Comparison of ENCODE assay signal across 26 mouse cellular contexts in the genomic region with DNA sequence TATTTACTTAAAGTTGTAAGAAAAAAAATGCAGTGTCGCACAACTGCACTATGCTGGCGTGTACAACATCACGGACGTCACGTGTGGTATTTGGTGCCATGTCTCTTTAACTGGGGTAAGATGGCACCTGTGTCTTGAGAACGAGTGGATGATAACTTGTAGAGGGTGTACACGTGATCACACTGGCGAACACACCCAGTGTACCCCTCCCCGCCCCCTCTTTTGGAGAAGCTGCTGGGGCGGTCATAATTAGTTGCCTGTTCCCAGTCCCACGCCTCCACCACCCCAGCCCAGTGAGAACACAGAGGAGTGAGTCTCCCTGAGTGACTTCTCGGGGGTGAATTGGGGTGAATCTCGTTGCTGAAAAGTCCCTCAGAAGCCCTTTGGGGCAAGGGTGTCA. TPM values are rescaled to one million over a fixed set of nuclear protein-coding genes. Genes with fewer than 3 reads are reported as not detected.
DNase-seq lines count a peak whose midpoint lies in the region; ATAC-seq lines count a peak whose summit lies in the region.
"Had no signal": no experiment of that assay in that cellular context is flagged by ENCODE, and none has a peak within 500 bp of the region (broad histone marks: within the 10 kb centered on the region; RNA-seq: fewer than 3 reads in every experiment).

No protein-coding gene starts in this region.

- no peak overlapping the region for H3K4me3 ChIP-seq in heart, embryonic 10.5 days
- H3K4me3 ChIP-seq: heart, embryonic 15.5 days; myocyte; neural tube, embryonic 15.5 days; stomach, embryonic 15.5 days had no signal

- no peaks in the 10 kb centered on the region for H3K9me3 ChIP-seq in heart, embryonic 10.5 days
- H3K9me3 ChIP-seq: heart, embryonic 15.5 days; neural tube, embryonic 15.5 days; stomach, embryonic 15.5 days had no signal

- peak; percentile 58 for DNase-seq in heart, embryonic 10.5 days (ENCODE audit: low spot score)
- DNase-seq in heart, postnatal 10 days = no peak
- peak; percentile 24 for DNase-seq in thymus, postnatal 14 days
- DNase-seq in thymus, adult 18-20 months = no peak
- peak; percentile 67 for DNase-seq in induced T-regulatory cell, adult 2 months (ENCODE audit: low read depth)
- no peak for DNase-seq in cerebellum, adult 18-20 months
- DNase-seq: adrenal gland, postnatal 14 days; cerebellum, adult 11 months; cerebellum, postnatal 25 days; gastrocnemius, postnatal 10 days; heart, adult 18-20 months; kidney, adult 2 months; kidney, postnatal 10 days; layer of hippocampus, postnatal 36 days; liver; liver, postnatal 0 days; lung, postnatal 14 days; right cerebral cortex, postnatal 14 days; spleen, adult 18-20 months had no signal

- intact Hi-C loops in heart, postnatal 10 days (cut with DNase I) = no loop called here

- peaks cover 16% of the 10 kb centered on the region for H3K36me3 ChIP-seq in heart, embryonic 10.5 days
- H3K36me3 ChIP-seq: heart, embryonic 15.5 days; neural tube, embryonic 15.5 days; stomach, embryonic 15.5 days had no signal

- no peaks in the 10 kb centered on the region for H3K27me3 ChIP-seq in heart, embryonic 10.5 days (ENCODE audit: insufficient read depth, poor library complexity, severe bottlenecking)
- H3K27me3 ChIP-seq: Patski had no signal

- peaks cover 17% of the 10 kb centered on the region for H3K4me1 ChIP-seq in heart, embryonic 10.5 days

- 89% methylated on average over 13 of the region's 13 CpGs for WGBS in heart, embryonic 10.5 days

- ATAC-seq in activated CD4-positive, CD25-positive, alpha-beta regulatory T cell, adult 4 months = no peak
- ATAC-seq: forebrain, embryonic 14.5 days; liver, postnatal 0 days; Patski had no signal

- no peak overlapping the region for H3K27ac ChIP-seq in heart, embryonic 10.5 days
- H3K27ac ChIP-seq: heart, embryonic 15.5 days; neural tube, embryonic 15.5 days; stomach, embryonic 15.5 days had no signal

RNA-seq across cellular contexts. Expression of gene Lef1, which starts 5.8 kb away (rescaled TPM):
- 22.2 and 29.3 TPM in 2 replicates for polyA plus RNA-seq in heart, embryonic 10.5 days (2016; fragmentation: Nextera tagmentation; extraction: Ambion mirVana)
- 1 to 10 TPM in 1 of 2 experiments, under 1 TPM in 1; 0.60 to 1.1 TPM for total RNA-seq in heart, postnatal 10 days (2021)
- 100 to 1,000 TPM; 175 to 182 TPM for polyA plus RNA-seq in activated CD4-positive, CD25-positive, alpha-beta regulatory T cell, adult 4 months (2017; shearing (Covaris generic))

Comparison
In these comparisons a context has a peak if more than half of its experiments do, and no peak if none do; other contexts are left out.
1. DNase-seq: peak in heart, embryonic 10.5 days (single experiment), thymus, postnatal 14 days (single experiment) and induced T-regulatory cell, adult 2 months (single experiment); none in heart, postnatal 10 days (0 of 2), thymus, adult 18-20 months (0 of 2) and cerebellum, adult 18-20 months (0 of 2).